Mouse (Mus musculus): ENCODE data around the gene Strada. TPM values are rescaled to one million over a fixed set of nuclear protein-coding genes. Genes with fewer than 3 reads are reported as not detected.
A peak's percentile ranks its signal among the peaks of the same experiment; 100 is the strongest.
"Not testable (repeated sequence)": the region's sequence is repeated elsewhere in the genome, so short reads cannot be mapped to it uniquely, and the experiment has no call there.

The Strada gene
- polyA plus RNA-seq, 2 experiments: 24.0 to 46.8 TPM

GRCm38 (mm10) chr11:106151219-106151618 is 50.7 kb downstream of the Strada start:
- H3K27ac ChIP-seq (replicated peaks; ENCODE audit: low read depth, low read length): no peak overlapping the region
- no peaks in the 10 kb centered on the region for H3K27me3 ChIP-seq (ENCODE audit: control insufficient read depth, insufficient read depth, low read length)
- TF ChIP-seq POLR2A (IDR thresholded peaks at IDR 0.05; ENCODE audit: borderline replicate concordance, extremely low read depth, insufficient read depth, insufficient read length): no peak
- no peaks in the 10 kb centered on the region for H3K9me3 ChIP-seq (ENCODE audit: control insufficient read depth, low read length)
- no peak for DNase-seq (ENCODE audit: low spot score)
- H3K4me1 ChIP-seq (ENCODE audit: control insufficient read depth, insufficient read depth, low read length): no peaks in the 10 kb centered on the region; the same call in 1 of the 2 replicates
- no peak overlapping the region for H3K9ac ChIP-seq (ENCODE audit: low read depth, low read length, severe bottlenecking)
- no peak overlapping the region for H3K4me2 ChIP-seq (replicated peaks; ENCODE audit: low read depth, low read length, severe bottlenecking)
- no peak overlapping the region for H3K4me3 ChIP-seq (replicated peaks; ENCODE audit: low read length)
- H3K36me3 ChIP-seq (ENCODE audit: control insufficient read depth, insufficient read depth, low read length): peaks cover 88% of the 10 kb centered on the region
- WGBS: 93% methylated on average over 3 of the region's 3 CpGs
- ATAC-seq (ENCODE audit: low FRiP score, low read depth): no peak

GRCm38 (mm10) chr11:106134580-106135528 is 67.1 kb downstream of the Strada start:
- H3K4me1 ChIP-seq (ENCODE audit: control insufficient read depth, insufficient read depth, low read length): no peaks in the 10 kb centered on the region
- no peaks in the 10 kb centered on the region for H3K9me3 ChIP-seq (ENCODE audit: control insufficient read depth, low read length)
- H3K36me3 ChIP-seq (ENCODE audit: control insufficient read depth, insufficient read depth, low read length): peaks cover 35% of the 10 kb centered on the region
- H3K4me3 ChIP-seq (replicated peaks; ENCODE audit: low read length): no peak overlapping the region
- ATAC-seq (ENCODE audit: low FRiP score, low read depth) (no peak), DNase-seq (ENCODE audit: low spot score) (peak; percentile 30)
- 49% methylated on average over 8 of the region's 8 CpGs for WGBS
- H3K27me3 ChIP-seq (ENCODE audit: control insufficient read depth, insufficient read depth, low read length): no peaks in the 10 kb centered on the region
- H3K4me2 ChIP-seq (replicated peaks; ENCODE audit: low read depth, low read length, severe bottlenecking): no peak overlapping the region
- peak overlapping the region; percentile 50; the same call in 1 of the 2 replicates for H3K27ac ChIP-seq (replicated peaks; ENCODE audit: low read depth, low read length)
- no peak overlapping the region for H3K9ac ChIP-seq (ENCODE audit: low read depth, low read length, severe bottlenecking)
- no peak for TF ChIP-seq POLR2A (IDR thresholded peaks at IDR 0.05; ENCODE audit: borderline replicate concordance, extremely low read depth, insufficient read depth, insufficient read length)

- no peak for TF ChIP-seq POLR2A (IDR thresholded peaks at IDR 0.05; ENCODE audit: borderline replicate concordance, extremely low read depth, insufficient read depth, insufficient read length)
- Histone ChIP-seq H3K9ac (ENCODE audit: low read depth, low read length, severe bottlenecking) (no peak overlapping the region), H3K4me3 (replicated peaks; ENCODE audit: low read length) (no peak overlapping the region), H3K9me3 (ENCODE audit: control insufficient read depth, low read length) (no peaks in the 10 kb centered on the region), H3K4me1 (ENCODE audit: control insufficient read depth, insufficient read depth, low read length) (no peaks in the 10 kb centered on the region), H3K4me2 (replicated peaks; ENCODE audit: low read depth, low read length, severe bottlenecking) (no peak overlapping the region), H3K27ac (replicated peaks; ENCODE audit: low read depth, low read length) (no peak overlapping the region), H3K36me3 (ENCODE audit: control insufficient read depth, insufficient read depth, low read length) (peaks cover 45% of the 10 kb centered on the region), H3K27me3 (ENCODE audit: control insufficient read depth, insufficient read depth, low read length) (no peaks in the 10 kb centered on the region)
- DNase-seq (ENCODE audit: low spot score) (no peak), ATAC-seq (ENCODE audit: low FRiP score, low read depth) (no peak)
- WGBS: 90% methylated on average over 5 of the region's 5 CpGs
Observed at GRCm38 (mm10) chr11:106132516-106132915, 69.5 kb downstream of the Strada start.

- Histone ChIP-seq H3K4me2 (replicated peaks; ENCODE audit: low read depth, low read length, severe bottlenecking) (no peak overlapping the region), H3K27ac (replicated peaks; ENCODE audit: low read depth, low read length) (no peak overlapping the region), H3K4me1 (ENCODE audit: control insufficient read depth, insufficient read depth, low read length) (no peaks in the 10 kb centered on the region), H3K9ac (ENCODE audit: low read depth, low read length, severe bottlenecking) (no peak overlapping the region), H3K27me3 (ENCODE audit: control insufficient read depth, insufficient read depth, low read length) (no peaks in the 10 kb centered on the region), H3K36me3 (ENCODE audit: control insufficient read depth, insufficient read depth, low read length) (peaks cover 41% of the 10 kb centered on the region), H3K4me3 (replicated peaks; ENCODE audit: low read length) (no peak overlapping the region), H3K9me3 (ENCODE audit: control insufficient read depth, low read length) (no peaks in the 10 kb centered on the region)
- WGBS: 100% methylated on average over 1 of the region's 1 CpGs
- TF ChIP-seq POLR2A (IDR thresholded peaks at IDR 0.05; ENCODE audit: borderline replicate concordance, extremely low read depth, insufficient read depth, insufficient read length): no peak
- DNase-seq (ENCODE audit: low spot score): no peak
- ATAC-seq (ENCODE audit: low FRiP score, low read depth): no peak
Observed at GRCm38 (mm10) chr11:106129477-106129876, 72.5 kb downstream of the Strada start.

GRCm38 (mm10) chr11:106126727-106127373 is 75.1 kb downstream of the Strada start:
- H3K36me3 ChIP-seq (ENCODE audit: control insufficient read depth, insufficient read depth, low read length): peaks cover 62% of the 10 kb centered on the region

More at GRCm38 (mm10) chr11:106126727-106127373, 75.1 kb downstream of the Strada start:
- H3K27ac ChIP-seq (replicated peaks; ENCODE audit: low read depth, low read length); H3K27me3 ChIP-seq (ENCODE audit: control insufficient read depth, insufficient read depth, low read length); ATAC-seq (ENCODE audit: low FRiP score, low read depth); H3K9me3 ChIP-seq (ENCODE audit: control insufficient read depth, low read length); DNase-seq (ENCODE audit: low spot score); H3K4me2 ChIP-seq (replicated peaks; ENCODE audit: low read depth, low read length, severe bottlenecking); H3K9ac ChIP-seq (ENCODE audit: low read depth, low read length, severe bottlenecking); H3K4me3 ChIP-seq (replicated peaks; ENCODE audit: low read length); H3K4me1 ChIP-seq (ENCODE audit: control insufficient read depth, insufficient read depth, low read length): not testable (repeated sequence)
- WGBS: 93% methylated on average over 4 of the region's 6 CpGs
